Comparison of ENCODE assay signal across 19 mouse cellular contexts in the genomic region with DNA sequence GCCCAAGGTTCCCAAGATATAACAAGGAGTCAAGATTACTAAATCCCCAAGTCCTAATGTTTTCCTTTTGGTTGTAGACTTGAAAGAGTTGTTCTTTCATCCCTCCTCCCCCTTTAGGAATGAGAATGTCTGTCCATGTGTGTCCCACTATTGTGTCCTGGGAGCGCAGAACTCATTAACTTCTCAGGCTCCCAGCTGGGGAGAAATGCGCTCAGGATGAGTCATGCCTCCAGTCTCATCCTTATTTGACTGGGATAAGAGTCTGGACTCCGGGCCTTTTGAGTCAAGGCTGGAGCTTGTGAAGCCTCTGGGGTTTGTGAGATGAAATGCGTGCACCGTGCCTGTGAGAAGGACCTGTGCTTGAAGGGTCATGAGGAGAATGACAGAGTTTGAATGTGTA.
DNase-seq lines count a peak whose midpoint lies in the region; ATAC-seq lines count a peak whose summit lies in the region.
"Had no signal": no experiment of that assay in that cellular context is flagged by ENCODE, and none has a peak within 500 bp of the region (broad histone marks: within the 10 kb centered on the region; RNA-seq: fewer than 3 reads in every experiment).

No protein-coding gene starts in this region.

- no peak overlapping the region for H3K9ac ChIP-seq in hindbrain, embryonic 16.5 days (ENCODE audit: low read depth, low read length)
- H3K9ac ChIP-seq: forebrain, embryonic 12.5 days; hindbrain, embryonic 13.5 days; liver, embryonic 13.5 days; neural tube, embryonic 12.5 days had no signal

- H3K27ac ChIP-seq in hindbrain, embryonic 16.5 days (ENCODE audit: low read depth, low read length): no peak overlapping the region
- H3K27ac ChIP-seq: forebrain, embryonic 12.5 days; heart, adult 2 months; hindbrain, embryonic 13.5 days; liver, embryonic 13.5 days; neural tube, embryonic 12.5 days had no signal

- 50% methylated on average over 5 of the region's 5 CpGs for WGBS in hindbrain, embryonic 16.5 days

- no peaks in the 10 kb centered on the region for H3K27me3 ChIP-seq in hindbrain, embryonic 16.5 days (replicated peaks; ENCODE audit: control insufficient read depth, insufficient read depth, low read length)
- H3K27me3 ChIP-seq: forebrain, embryonic 12.5 days; hindbrain, embryonic 13.5 days; liver, embryonic 13.5 days; megakaryocyte, embryonic 14.5 days; neural tube, embryonic 12.5 days had no signal

- H3K4me2 ChIP-seq in hindbrain, embryonic 16.5 days (ENCODE audit: low read length): no peak overlapping the region
- H3K4me2 ChIP-seq: forebrain, embryonic 12.5 days; hindbrain, embryonic 13.5 days; liver, embryonic 13.5 days; neural tube, embryonic 12.5 days had no signal

- H3K4me3 ChIP-seq in hindbrain, embryonic 16.5 days (ENCODE audit: low read length): no peak overlapping the region
- H3K4me3 ChIP-seq: forebrain, embryonic 12.5 days; heart, adult 2 months; hindbrain, embryonic 13.5 days; liver, embryonic 13.5 days; megakaryocyte, embryonic 14.5 days; neural tube, embryonic 12.5 days had no signal

- ATAC-seq in frontal cortex, adult (ENCODE audit: low TSS enrichment): peak; percentile 52; the same call in 1 of the 2 replicates
- no peak for ATAC-seq in hindbrain, embryonic 16.5 days

- no peak for DNase-seq in frontal cortex, adult 2 months (ENCODE audit: extremely low spot score in 1 of 2, low spot score in 1 of 2)
- DNase-seq in 3T3-L1 (ENCODE audit: low read depth, low spot score): peak; percentile 49
- DNase-seq in adrenal gland, postnatal 14 days: peak; percentile 48
- peak; percentile 8 for DNase-seq in heart, postnatal 14 days
- no peak for DNase-seq in cerebellum, postnatal 14 days
- no peak for DNase-seq in kidney, adult 9 months
- DNase-seq: cerebellum, adult 18-20 months; kidney, adult 18-20 months; liver, embryonic 13.5 days; retina, postnatal 1 day; spleen, adult 18-20 months; thymus, postnatal 25 days had no signal

- intact Hi-C loops in heart, postnatal 14 days (cut with DNase I): no loop called here

- no peaks in the 10 kb centered on the region for H3K36me3 ChIP-seq in hindbrain, embryonic 16.5 days (ENCODE audit: control insufficient read depth, insufficient read depth, low read length)
- H3K36me3 ChIP-seq: forebrain, embryonic 12.5 days; hindbrain, embryonic 13.5 days; liver, embryonic 13.5 days; neural tube, embryonic 12.5 days had no signal

- no peaks in the 10 kb centered on the region for H3K9me3 ChIP-seq in hindbrain, embryonic 16.5 days (ENCODE audit: control insufficient read depth, low read length)
- H3K9me3 ChIP-seq: forebrain, embryonic 12.5 days; hindbrain, embryonic 13.5 days; liver, embryonic 13.5 days; megakaryocyte, embryonic 14.5 days; neural tube, embryonic 12.5 days had no signal

- no peaks in the 10 kb centered on the region for H3K4me1 ChIP-seq in hindbrain, embryonic 16.5 days (ENCODE audit: control insufficient read depth, insufficient read depth, low read depth, low read length)
- H3K4me1 ChIP-seq: forebrain, embryonic 12.5 days; liver, embryonic 13.5 days; megakaryocyte, embryonic 14.5 days; neural tube, embryonic 12.5 days had no signal

Comparison
In these comparisons a context has a peak if more than half of its experiments do, and no peak if none do; other contexts are left out.
1. DNase-seq: peak in 3T3-L1 (single experiment), adrenal gland, postnatal 14 days (single experiment) and heart, postnatal 14 days (2 of 2); none in frontal cortex, adult 2 months (0 of 2), cerebellum, postnatal 14 days (0 of 2) and kidney, adult 9 months (single experiment).